20 mouse cellular contexts compared by ENCODE assay signal in the genomic region with DNA sequence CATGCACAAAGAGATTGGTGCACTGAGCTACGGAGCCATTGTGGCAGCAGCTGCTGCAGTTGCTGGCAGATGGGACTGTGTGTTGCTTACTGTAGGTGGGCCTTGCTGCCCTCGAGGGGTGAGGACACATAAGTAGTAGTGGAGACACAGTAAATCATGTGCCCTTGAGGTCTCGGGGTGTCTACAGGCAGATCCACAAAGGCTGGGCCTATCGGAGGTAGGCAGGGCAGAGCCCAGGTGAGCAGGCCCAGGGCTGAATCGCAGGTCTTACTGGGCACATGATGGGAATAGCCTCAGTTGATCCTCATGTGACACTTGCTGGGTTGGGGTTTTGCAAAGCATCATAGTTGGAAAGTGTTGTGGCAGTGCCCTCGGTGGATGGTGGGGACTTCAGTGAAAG. TPM values are rescaled to one million over a fixed set of nuclear protein-coding genes. Genes with fewer than 3 reads are reported as not detected.
"Had no signal": no experiment of that assay in that cellular context is flagged by ENCODE, and none has a peak within 500 bp of the region (broad histone marks: within the 10 kb centered on the region; RNA-seq: fewer than 3 reads in every experiment).

No protein-coding gene starts in this region.

- H3K27ac ChIP-seq: liver, embryonic 12.5 days; liver, embryonic 14.5 days; lung, embryonic 15.5 days; macrophage; midbrain, embryonic 13.5 days; midbrain, embryonic 15.5 days; neural tube, embryonic 12.5 days had no signal

- H3K4me2 ChIP-seq: liver, embryonic 12.5 days; lung, embryonic 15.5 days; midbrain, embryonic 11.5 days; midbrain, embryonic 13.5 days; midbrain, embryonic 15.5 days; neural tube, embryonic 12.5 days had no signal

- H3K9me3 ChIP-seq: liver, embryonic 12.5 days; lung, embryonic 15.5 days; midbrain, embryonic 13.5 days; midbrain, embryonic 15.5 days; neural tube, embryonic 12.5 days had no signal

- H3K9ac ChIP-seq: liver, embryonic 12.5 days; liver, embryonic 14.5 days; lung, embryonic 15.5 days; midbrain, embryonic 13.5 days; midbrain, embryonic 15.5 days; neural tube, embryonic 12.5 days had no signal

- H3K4me3 ChIP-seq: liver, embryonic 12.5 days; lung, embryonic 15.5 days; megakaryocyte, embryonic 14.5 days; midbrain, embryonic 13.5 days; midbrain, embryonic 15.5 days; neural tube, embryonic 12.5 days had no signal

- H3K36me3 ChIP-seq: liver, embryonic 12.5 days; lung, embryonic 15.5 days; midbrain, embryonic 13.5 days; midbrain, embryonic 15.5 days; neural tube, embryonic 12.5 days had no signal

- DNase-seq: lung, adult 2 months; lung, postnatal 14 days; lung, postnatal 36 days; retina, postnatal 1 day; right cerebral cortex, adult 18-20 months; right cerebral cortex, postnatal 14 days; spleen, adult 18-20 months; thymus, adult 18-20 months; thymus, postnatal 14 days; thymus, postnatal 36 days had no signal

- ATAC-seq: liver, embryonic 12.5 days; lung, postnatal 0 days; midbrain, embryonic 13.5 days; midbrain, embryonic 15.5 days had no signal

RNA-seq across cellular contexts. Expression of a gene that starts 3.1 kb away (rescaled TPM):
- polyA plus RNA-seq: liver, embryonic 12.5 days had no signal
